Mouse (Mus musculus) layer of hippocampus, postnatal 25 days (tissue): ENCODE data around the gene Gm7361. TPM values are rescaled to one million over a fixed set of nuclear protein-coding genes. Genes with fewer than 3 reads are reported as not detected.
"Not testable (repeated sequence)": the region's sequence is repeated elsewhere in the genome, so short reads cannot be mapped to it uniquely, and the experiment has no call there.

Source experiments
- DNase-seq, 2 experiments: peaks; one replicate each; pipeline ENCODE4 v3.0.0; 2022; ENCODE audit warnings: mixed read lengths in 2 of 2, low spot score in 1 of 2; ENCODE audit errors: extremely low spot score in 1 of 2
- total RNA-seq, 2 experiments: library from RNA; stranded (reverse); gene quantifications; 2 replicates each; pipeline ENCODE4 v1.2.3; 2021

Gm7361 gene
- total RNA-seq, result under 1 TPM; 0.16 to 0.30 TPM

GRCm38 (mm10) chr5:26257391-26257790 lies at the start of gene Gm7361:
Gene Gm7361 (plus strand): TSS chr5:26257691.
- DNase-seq, result not testable (repeated sequence)

- DNase-seq, result no peak
These were observed 46.5 kb upstream of the Gm7361 start for GRCm38 (mm10) chr5:26211030-26211429.

GRCm38 (mm10) chr5:26222076-26222475 lies 35.4 kb upstream of the Gm7361 start:
- no peak for DNase-seq

GRCm38 (mm10) chr5:26266656-26267055 lies 9.2 kb downstream of the Gm7361 start:
- DNase-seq, result not testable (repeated sequence)

GRCm38 (mm10) chr5:26280361-26280760 lies 22.9 kb downstream of the Gm7361 start:
- DNase-seq, result no peak

- no peak for DNase-seq
These were observed 24.2 kb downstream of the Gm7361 start for GRCm38 (mm10) chr5:26281717-26282116.

GRCm38 (mm10) chr5:26282282-26282681 lies 24.8 kb downstream of the Gm7361 start:
- peak; percentile 40 to 79 for DNase-seq

- no peak for DNase-seq
These were observed 25.9 kb downstream of the Gm7361 start for GRCm38 (mm10) chr5:26283399-26283798.

- DNase-seq, result no peak
These were observed 34.1 kb downstream of the Gm7361 start for GRCm38 (mm10) chr5:26291621-26292020.

- DNase-seq, result no peak
These were observed 35.8 kb downstream of the Gm7361 start for GRCm38 (mm10) chr5:26293258-26293657.

Other genes starting within 250 kb of the Gm7361 start
- gene Gm5862, start 234.8 kb upstream of the Gm7361 start, total RNA-seq, result not detected
- not detected for gene Speer4a, start 218.1 kb upstream of the Gm7361 start, total RNA-seq
- not detected for gene Gm7347, start 199.1 kb upstream of the Gm7361 start, total RNA-seq
- not detected for gene Gm10471, start 168.4 kb upstream of the Gm7361 start, total RNA-seq
- not detected for gene 5031410I06Rik, start 152.3 kb upstream of the Gm7361 start, total RNA-seq
- gene Gm10220, start 136.3 kb upstream of the Gm7361 start, total RNA-seq, result not detected